Mouse (Mus musculus) 3134 (cell line): Measurements from ENCODE around the gene Sart3.
A peak's percentile ranks its signal among the peaks of the same experiment; 100 is the strongest.

ENCODE experiments used
- DNase-seq: peaks from one replicate; pipeline ENCODE4 v3.0.0-alpha.2; 2011; ENCODE audit warnings: low spot score; ENCODE audit not compliant: insufficient read length; ENCODE audit errors: extremely low read depth

Gene Sart3

DNA sequence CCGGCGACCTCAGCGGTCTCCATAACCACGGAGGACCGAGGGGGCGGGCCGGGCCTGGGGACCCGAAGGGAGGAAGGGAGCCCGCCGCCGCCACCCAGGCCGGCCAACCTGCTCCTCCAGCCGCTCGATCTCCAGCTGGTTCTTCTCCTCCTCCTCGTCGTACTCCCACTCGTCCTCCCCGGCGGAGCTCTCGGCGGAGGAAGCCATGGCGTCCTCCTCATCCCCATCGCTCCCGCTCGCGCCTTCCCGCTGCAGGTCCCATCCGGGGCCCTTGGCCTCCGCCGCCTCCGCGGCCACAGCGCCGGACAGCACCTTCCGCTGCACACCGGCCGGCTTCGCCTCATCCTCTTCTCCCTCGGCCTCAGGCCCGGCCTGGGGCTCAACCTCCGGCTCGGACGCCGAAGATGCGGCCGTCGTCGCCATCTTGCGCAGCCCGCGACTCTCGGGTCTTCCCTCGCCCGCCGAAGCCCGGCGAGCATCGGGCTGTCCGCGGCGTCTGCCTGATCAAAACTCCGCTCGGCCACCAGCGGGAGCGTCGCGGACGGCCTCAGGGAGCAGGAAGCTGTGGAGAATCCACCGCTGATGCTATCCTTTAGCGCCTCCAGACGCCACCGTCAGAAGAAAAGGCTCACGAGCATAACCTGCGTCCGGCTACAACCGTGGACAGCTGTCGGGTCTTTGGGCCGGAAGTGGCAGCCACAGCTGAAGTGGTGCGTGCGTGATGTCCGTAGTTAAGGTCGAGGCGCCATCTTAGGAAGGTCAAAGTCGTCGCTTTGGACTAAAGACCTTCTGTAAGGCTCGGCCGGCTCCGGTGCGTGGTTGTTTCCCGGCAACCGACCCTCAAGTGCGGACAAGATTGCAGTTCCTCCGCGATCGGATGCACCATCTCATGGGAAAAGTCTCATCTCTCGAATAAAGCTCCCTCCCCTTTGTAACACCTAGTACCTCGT lies 822 bp downstream of the Sart3 start:
- DNase-seq, result peak; percentile 93

DNA sequence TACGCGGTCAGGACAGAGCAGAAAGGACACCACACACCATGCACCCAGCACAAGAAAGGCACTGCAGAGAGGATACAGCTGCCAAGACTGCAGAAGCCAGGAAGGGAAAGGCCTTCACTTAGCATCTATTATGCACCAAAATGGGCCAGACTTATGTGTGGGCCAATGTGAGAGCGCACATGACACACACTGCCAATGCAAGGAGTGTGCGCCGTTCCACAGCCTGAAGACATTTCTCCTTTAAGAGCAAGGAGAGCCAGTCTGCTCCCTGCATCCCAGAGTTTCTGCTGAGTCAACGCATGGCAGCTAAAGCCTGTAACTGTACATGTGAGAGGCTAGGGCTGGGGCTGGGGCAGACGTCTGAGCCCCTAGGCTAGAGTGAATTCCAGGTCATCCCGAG lies 3.5 kb downstream of the Sart3 start:
- no peak for DNase-seq

DNA sequence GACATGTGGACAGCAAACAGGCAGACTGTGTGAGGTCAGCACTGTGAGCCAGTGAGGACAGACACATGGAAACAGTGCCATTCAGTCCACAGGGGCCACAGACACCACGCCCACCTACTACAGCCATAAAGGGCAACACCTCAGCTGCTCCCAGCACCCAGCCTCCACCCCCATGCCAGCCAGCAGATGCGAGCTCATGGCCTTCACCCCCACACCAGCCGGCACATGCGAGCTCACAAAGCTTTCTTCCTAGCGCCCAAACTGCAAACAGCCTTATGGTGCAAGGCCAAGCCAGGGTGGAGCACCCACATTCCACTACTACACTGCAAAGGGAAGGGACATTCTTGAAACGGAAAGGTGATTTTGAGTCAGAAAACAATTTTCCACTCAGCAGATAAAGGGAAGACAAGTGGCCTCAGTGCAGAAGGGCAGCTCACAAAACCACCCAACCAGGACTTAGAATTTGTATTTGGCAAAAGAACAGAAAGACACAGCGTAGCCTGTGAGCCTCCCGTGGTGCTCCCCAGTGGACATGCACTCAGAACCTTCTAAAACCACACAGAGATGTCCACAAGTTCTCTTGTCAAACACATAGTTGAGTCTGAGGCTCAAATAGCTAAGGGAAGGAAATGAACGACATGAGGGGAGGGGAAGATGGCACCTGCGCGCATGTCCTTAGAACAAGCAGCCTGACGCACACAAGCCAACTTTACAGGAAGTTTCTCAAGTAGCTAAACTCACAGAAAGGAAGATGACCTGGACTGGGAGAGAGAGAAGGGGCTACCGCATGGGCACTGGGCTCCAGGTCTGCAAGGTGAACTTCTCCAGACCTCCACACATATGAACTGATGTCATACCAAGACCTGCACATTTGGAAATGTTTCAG lies 6.4 kb downstream of the Sart3 start:
- no peak for DNase-seq

DNA sequence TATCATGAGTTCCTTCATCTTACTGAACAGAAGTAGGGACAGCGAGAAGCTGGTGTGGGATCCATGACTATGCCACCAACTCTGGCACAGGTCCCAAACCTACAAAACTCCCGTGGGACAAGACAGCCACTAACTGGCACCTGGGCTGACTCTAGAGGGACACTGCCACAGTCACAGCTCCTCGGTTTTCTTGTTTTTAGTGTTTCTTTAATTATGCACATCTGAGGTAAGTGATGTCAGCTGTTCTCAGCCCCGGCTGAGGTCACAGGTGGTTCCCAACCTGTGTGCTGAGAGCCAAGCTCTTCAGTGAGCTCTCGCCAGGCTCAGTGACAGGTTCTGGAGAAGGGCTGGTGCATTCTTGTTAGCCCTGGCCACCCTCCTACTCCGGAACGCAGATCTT lies 7.9 kb downstream of the Sart3 start:
- no peak for DNase-seq

DNA sequence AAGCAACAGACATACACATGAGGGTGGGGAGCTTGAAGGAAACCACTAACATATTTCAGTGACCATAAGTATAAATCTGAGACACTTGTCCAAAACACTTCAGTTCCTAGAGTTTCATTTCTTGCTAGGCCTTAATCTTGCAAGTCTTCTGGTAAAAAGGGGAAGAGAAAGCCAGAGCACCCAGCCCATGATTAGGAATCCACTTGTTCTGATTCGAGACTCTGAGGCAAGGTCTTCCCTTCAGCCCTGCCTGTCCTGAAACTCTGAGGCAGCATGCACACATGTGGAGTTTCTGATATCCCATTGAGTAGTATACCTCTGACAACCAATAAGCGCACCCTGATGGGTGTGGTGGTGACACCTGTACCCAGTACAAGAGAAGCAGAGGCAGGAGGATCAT lies 10.7 kb downstream of the Sart3 start:
- no peak for DNase-seq

DNA sequence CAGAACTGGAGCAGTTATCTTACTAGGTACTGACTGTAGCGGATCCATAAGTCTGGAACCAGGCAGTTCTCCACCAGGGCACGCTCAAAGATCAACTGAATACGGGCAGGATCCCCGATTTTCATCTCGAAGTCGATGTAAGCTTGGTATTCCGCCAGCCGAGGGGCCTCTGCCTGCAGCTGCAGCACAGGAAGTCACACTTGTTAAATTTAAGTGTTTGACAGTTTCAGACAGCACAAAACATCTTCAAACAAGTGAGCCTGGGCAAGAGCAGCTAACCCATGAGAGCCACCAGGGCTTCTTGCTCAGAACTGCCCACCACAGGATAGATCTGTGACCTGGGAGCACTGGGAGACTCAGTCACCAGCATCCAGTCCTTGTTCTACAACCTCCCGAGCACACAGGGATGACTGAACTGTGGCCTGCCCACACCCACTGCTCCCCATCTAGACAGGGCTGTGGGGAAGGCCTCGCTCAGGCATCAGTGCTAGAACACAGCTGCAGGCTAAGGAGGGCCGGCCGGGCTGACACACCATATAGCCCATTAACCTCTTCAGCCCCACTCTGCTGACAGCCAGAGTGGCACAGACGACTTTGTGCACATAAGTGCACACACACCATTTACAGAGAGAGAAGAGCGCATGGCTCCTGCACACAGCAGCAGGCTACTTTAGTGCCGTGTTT lies 16.8 kb downstream of the Sart3 start:
- DNase-seq, result no peak

DNA sequence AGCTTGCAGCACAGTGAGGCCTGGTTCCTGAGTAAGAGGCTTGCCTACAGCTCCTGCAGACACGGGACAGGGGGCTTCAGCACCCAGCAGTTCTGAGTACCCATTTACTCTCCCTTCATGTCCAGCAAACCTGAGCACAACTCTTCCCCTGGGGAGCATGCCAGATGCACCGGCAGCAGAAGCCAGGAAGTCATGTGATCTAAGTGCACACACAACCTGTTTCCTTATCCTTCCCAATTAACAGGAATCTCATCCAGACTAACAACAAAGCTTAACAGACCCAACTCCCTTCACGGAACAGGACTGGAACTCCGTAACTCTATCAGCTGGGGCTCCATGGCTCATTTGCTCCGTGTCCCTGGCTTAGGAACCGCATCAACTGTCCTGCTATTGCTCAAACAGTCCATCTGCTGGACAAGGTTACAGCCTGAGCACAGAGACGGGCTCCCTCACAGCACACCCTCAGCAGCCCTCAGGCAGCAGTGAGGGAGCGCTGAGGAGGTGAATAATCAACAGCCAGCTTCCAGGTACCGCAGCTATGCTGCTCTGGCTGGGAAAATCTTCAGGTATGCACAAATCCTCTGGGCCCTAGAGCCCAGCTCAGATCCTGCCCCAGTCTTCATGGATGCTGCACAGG lies 20.7 kb downstream of the Sart3 start:
- DNase-seq, result no peak

DNA sequence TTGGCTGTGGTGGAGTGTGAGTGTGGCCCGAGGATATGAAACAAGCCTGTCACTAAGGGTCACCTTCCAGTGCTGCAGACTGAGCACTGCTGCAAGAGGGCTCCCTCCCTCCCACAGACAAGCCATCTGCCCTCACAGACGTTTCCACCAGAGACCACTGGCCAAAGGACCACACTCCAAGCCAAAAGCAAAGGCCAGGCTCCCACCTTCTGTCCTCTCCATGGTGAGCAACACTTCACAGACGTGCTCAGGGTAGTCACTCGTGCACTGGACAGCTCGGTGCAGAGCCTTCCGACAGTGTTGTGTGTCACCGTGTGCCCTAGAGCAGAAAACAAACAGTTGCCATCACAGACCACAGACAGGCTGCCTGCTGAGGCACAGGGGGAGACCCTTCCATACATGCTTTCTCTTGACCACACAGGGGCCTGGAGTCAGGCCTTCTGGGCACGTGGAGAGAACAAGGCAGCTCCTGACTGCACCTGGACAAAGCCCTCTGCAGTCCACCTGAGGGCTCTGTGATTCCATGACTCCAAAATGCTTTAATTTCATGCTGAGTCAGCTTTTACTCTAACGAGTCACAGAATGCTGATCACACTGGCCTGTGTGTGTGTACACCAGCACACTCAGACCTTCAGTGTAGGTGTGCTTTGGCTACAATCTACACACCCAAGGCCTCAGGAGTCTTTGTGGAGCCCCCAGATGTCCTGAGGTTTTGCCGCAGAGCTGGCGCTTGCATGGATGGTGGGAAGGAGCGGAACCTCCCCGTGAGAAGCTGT lies 23.6 kb downstream of the Sart3 start:
- no peak for DNase-seq

DNA sequence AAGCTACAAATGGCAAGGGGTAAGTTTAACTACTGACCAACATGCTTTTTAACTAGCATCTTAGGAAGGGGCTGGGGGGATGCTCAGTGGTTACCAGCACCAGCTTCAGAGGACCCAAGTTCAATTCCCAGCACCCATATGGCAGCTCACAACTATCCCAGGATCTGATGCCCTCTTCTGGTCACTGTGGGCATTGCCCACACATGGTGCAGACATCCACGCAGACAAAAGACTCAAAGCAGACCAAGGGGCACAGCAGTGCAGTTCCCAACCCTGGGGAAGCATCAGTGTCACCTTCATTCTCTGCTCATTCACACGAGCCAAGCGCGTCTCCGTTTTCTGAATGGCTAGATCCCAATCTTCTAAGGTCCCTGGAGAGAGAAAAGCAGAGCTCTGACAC lies 24.7 kb downstream of the Sart3 start:
- no peak for DNase-seq

DNA sequence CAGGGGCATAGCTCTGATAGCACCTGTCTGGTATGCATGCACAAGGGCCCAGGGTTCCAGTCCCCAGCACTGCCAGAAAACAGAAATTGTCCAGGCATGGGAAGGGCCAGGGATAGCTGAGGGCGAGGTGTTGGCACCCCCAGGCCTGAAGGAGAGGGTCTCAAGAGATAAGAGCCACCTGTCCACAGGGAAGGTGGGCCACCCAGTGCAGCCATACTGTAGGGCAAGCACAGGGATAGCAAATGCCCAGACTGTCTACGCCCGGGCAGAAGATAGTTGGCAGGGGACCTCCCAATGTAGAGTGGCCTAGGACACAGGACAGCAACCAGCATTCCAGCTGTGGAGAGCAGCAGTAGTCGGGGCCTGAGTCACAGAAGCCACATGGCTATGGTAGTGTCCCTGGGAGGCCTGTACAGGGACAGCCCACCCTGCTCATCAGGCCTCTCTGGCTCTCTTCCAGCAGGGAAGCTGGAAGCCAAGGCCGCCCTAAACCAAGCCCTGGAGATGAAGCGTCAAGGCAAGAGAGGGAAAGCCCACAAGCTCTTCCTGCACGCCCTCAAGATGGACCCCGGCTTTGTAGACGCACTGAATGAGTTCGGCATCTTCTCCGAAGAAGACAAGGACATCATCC lies 34.6 kb downstream of the Sart3 start:
- no peak for DNase-seq

DNA sequence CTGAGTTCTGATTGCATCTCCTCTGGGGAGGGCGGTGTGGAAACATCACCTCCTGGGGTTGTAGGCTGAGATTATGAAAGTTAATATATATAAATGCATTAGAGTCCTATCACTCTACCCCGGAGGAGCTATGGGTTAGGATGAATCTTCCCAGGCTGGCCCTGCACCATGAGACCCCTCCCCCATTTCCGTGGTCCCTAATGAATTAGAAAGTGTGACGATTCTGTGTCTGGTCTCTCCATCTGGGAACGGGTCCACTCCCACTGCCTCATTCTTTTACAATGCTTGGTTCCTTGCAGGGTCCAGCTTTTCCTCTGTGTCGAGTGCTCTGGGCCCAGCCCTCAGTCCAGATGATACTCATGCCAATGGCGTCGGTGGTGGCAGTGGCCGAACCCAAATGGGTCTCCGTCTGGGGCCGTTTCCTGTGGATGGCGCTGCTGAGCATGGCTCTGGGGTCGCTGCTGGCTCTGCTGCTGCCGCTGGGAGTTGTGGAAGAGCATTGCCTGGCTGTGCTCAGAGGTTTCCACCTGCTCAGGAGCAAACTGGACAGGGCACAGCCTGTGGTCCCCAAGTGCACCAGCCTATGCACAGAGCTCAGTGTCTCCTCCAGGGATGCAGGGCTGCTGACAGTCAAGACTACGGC lies 35.7 kb downstream of the Sart3 start:
- DNase-seq, result no peak

DNA sequence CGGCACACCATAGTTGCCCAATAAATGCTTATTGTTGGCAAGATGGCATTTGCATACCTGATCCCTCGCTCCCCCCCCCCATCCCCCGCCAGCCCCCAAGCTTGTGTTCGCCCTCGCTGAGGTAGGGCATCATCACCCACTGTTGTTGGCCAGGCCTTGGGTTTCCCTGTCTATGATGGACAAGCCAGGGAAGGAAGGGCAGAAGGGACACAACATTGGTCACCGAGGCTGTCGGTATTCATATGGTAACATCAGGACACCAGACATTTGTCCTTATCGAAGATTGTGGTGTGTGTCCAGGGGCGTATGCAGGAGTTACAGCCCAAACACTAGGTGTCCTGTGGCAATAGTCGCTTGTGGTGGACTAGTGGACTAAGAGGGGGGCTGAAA lies 36.2 kb downstream of the Sart3 start:
- no peak for DNase-seq

DNA sequence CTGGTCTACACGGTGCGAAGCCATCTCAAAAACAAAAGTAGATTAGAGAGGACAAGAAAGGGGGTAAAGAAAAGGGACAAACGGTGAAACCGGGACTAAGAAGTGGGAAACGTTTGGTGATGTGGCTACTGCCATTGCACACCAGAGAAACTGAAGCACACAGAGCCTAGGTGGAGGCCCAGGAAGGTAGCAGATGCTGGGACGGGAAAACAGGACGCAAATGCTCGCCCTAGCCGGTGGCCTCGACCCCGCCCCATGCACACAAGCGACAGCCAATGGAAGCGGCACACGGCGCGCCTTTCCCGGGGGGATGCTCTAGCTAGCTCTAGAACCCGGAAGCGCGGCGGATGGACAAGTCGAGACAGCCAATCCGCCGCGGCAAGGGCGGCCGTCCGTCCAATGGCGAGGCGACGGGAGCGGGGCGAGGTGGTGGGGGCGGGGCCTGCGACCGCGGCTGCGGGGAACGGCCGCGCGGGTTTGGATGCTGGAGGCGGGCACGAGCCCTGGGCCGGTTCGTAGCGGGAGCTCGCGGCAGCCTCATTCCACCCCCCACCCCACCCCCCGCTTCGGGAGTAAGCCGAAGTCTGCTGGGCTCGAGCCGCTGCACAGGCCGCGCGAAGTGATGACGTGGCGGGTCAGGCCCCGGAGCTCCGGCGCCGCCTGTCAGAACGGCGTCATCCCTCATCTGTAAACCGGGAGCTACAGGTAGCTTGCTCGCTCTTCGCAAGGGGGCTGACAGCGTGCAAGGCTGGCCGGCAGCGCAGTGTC lies 36.8 kb downstream of the Sart3 start, which contains the start of gene Ficd:
Gene Ficd, plus strand, starts transcription at position 459 of the 768 bp plus-strand sequence.
- peak; percentile 95 for DNase-seq

DNA sequence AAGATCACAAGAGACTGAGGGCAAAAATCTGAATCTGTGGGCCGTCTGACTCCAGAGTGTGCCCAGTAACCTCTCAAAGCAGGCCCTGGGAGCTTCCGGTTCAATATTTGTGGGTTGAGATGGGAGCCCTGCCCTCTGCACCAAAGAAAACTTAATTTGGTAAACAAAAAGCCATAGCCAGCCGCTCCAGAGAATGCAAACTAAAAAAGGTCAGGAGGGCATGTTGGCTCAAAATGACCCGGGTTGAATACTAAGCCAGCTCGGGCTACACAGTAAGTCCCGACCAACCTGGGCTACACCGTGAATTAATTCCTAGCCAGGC lies 37.3 kb downstream of the Sart3 start:
- DNase-seq, result no peak

DNA sequence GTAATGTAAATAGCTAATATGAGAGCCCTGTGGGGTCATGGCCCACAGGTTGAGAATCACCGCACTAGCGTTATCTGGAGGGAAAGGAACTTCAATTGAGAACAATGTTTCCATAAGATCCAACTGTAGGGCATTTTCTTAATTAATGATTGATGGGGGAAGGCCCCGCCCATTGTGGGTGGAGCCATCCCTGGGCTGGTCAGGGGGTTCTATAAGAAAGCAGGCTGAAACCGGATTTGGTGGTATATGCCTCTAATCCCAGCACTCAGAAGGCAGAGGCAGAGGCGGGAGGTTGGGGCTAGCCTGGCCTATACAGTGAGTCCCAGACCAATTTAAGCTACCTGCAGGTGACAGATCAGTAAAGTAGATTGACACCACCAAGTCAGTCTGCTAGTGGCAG lies 37.9 kb downstream of the Sart3 start:
- no peak for DNase-seq

DNA sequence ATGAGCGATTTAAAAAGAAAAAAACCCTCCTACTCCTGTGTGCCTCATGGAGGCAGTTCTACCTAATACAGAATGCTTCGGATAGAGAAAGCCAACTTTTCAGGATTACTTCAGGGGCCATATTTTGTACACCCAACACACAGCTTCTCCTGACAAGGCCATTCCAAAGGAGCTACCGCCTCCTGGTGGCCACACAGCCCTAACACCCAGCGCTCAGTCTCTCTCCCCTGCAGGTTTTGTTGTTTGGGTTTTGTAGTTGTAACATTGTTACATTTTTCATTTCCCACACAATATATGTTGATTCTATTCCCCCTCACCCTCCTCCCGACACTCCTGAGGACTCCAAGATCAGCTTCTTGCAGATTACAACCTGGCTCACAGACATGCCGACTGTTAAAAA lies 40.1 kb downstream of the Sart3 start:
- no peak for DNase-seq

DNA sequence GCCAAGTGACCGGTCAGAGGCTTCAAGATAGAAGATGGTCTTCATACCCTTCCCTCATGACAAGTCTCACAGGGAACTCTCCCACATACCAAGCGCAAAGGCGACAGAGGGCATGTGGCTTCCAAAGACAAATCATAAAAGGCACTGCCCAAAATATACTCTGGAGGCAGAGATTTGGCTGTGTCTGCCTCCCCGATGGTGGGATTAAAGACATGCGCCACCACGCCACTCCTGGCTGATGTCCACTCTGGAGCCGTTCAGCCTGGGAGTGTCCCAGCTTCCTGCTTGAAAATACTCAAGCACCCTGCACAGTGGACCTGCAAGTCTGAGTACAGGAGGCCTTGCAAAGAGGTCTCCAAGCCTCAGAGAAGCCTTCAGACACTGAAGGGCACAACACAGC lies 41.1 kb downstream of the Sart3 start:
- no peak for DNase-seq

DNA sequence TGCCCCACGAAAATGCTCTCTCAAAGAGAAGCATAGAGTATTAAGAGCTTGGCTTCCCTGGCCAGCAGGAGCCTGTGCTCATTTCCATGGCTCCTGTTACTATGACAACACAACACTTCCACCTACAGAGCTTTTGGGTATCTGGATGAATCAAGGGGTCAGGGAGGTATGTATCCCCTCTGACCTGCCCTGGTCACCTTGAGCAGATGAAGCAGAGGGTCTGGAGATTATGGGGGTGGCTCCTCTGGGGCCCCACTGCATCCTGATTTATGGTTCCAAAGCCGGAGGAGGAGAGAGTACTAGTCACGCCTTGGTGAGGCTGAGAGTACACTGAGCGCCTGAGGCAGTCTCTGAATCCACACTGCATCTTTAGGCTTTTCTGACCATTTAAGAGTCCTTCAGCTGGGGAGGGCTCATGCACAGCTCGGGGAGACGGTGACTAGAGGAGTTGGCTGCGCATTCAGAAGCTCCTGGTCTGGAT lies 41.6 kb downstream of the Sart3 start:
- DNase-seq, result no peak
